Mouse (Mus musculus): ENCODE measurements around the gene Stxbp5l. TPM values are rescaled to one million over a fixed set of nuclear protein-coding genes. Genes with fewer than 3 reads are reported as not detected.
A peak's percentile ranks its signal among the peaks of the same experiment; 100 is the strongest.

Stxbp5l gene
- polyA plus RNA-seq, 1 experiment from 2014 or later: 0.26 TPM

GRCm38 (mm10) chr16:37389201-37389905, 4.6 kb upstream of the Stxbp5l start:
- Histone ChIP-seq H3K36me3 (ENCODE audit: control insufficient read depth, insufficient read depth, low read length) (no peaks in the 10 kb centered on the region), H3K9me3 (ENCODE audit: control insufficient read depth, low read length) (no peaks in the 10 kb centered on the region), H3K4me3 (ENCODE audit: low read depth, low read length) (no peak overlapping the region), H3K4me1 (replicated peaks; ENCODE audit: control insufficient read depth, insufficient read depth, low read length) (peaks cover 1% of the 10 kb centered on the region), H3K27me3 (replicated peaks; ENCODE audit: control insufficient read depth, insufficient read depth, low read length) (peaks cover 3% of the 10 kb centered on the region), H3K9ac (ENCODE audit: low read depth, low read length) (no peak overlapping the region), H3K4me2 (no peak overlapping the region), H3K27ac (ENCODE audit: low read depth, low read length) (no peak overlapping the region)
- ATAC-seq (replicated peaks; ENCODE audit: low FRiP score): no peak
- 77% methylated on average over 4 of the region's 4 CpGs for WGBS
- DNase-seq (ENCODE audit: low spot score): no peak

- Histone ChIP-seq H3K4me2 (peak overlapping the region; percentile 89), H3K4me1 (replicated peaks; ENCODE audit: control insufficient read depth, insufficient read depth, low read length) (peaks cover 4% of the 10 kb centered on the region), H3K9me3 (ENCODE audit: control insufficient read depth, low read length) (no peaks in the 10 kb centered on the region), H3K27me3 (replicated peaks; ENCODE audit: control insufficient read depth, insufficient read depth, low read length) (peaks cover 14% of the 10 kb centered on the region), H3K36me3 (ENCODE audit: control insufficient read depth, insufficient read depth, low read length) (no peaks in the 10 kb centered on the region), H3K27ac (ENCODE audit: low read depth, low read length) (no peak overlapping the region), H3K4me3 (ENCODE audit: low read depth, low read length) (peak overlapping the region; percentile 51), H3K9ac (ENCODE audit: low read depth, low read length) (no peak overlapping the region)
- WGBS: 2% methylated on average over 22 of the region's 30 CpGs
- DNase-seq (ENCODE audit: low spot score) (peak; percentile 31), ATAC-seq (replicated peaks; ENCODE audit: low FRiP score) (no peak; the same call in 1 of the 2 replicates)
Observed at GRCm38 (mm10) chr16:37384369-37384768, 393 bp downstream of the Stxbp5l start.

GRCm38 (mm10) chr16:37383426-37383825, 1.3 kb downstream of the Stxbp5l start:
- Histone ChIP-seq H3K9ac (ENCODE audit: low read depth, low read length) (no peak overlapping the region), H3K27ac (ENCODE audit: low read depth, low read length) (no peak overlapping the region), H3K4me2 (no peak overlapping the region), H3K4me1 (replicated peaks; ENCODE audit: control insufficient read depth, insufficient read depth, low read length) (peaks cover 4% of the 10 kb centered on the region), H3K9me3 (ENCODE audit: control insufficient read depth, low read length) (no peaks in the 10 kb centered on the region), H3K4me3 (ENCODE audit: low read depth, low read length) (no peak overlapping the region), H3K36me3 (ENCODE audit: control insufficient read depth, insufficient read depth, low read length) (no peaks in the 10 kb centered on the region), H3K27me3 (replicated peaks; ENCODE audit: control insufficient read depth, insufficient read depth, low read length) (peaks cover 14% of the 10 kb centered on the region)
- no peak for DNase-seq (ENCODE audit: low spot score)
- no peak for ATAC-seq (replicated peaks; ENCODE audit: low FRiP score)
- 54% methylated on average over 4 of the region's 4 CpGs for WGBS

GRCm38 (mm10) chr16:37372716-37373115, 12.0 kb downstream of the Stxbp5l start:
- no peaks in the 10 kb centered on the region for H3K9me3 ChIP-seq (ENCODE audit: control insufficient read depth, low read length)
- no peaks in the 10 kb centered on the region for H3K36me3 ChIP-seq (ENCODE audit: control insufficient read depth, insufficient read depth, low read length)
- ATAC-seq (replicated peaks; ENCODE audit: low FRiP score): no peak
- no peak for DNase-seq (ENCODE audit: low spot score)
- no peak overlapping the region for H3K27ac ChIP-seq (ENCODE audit: low read depth, low read length)
- no peak overlapping the region for H3K9ac ChIP-seq (ENCODE audit: low read depth, low read length)
- WGBS: 89% methylated on average over 1 of the region's 1 CpGs
- no peak overlapping the region for H3K4me2 ChIP-seq
- H3K4me1 ChIP-seq (replicated peaks; ENCODE audit: control insufficient read depth, insufficient read depth, low read length): no peaks in the 10 kb centered on the region
- no peaks in the 10 kb centered on the region for H3K27me3 ChIP-seq (replicated peaks; ENCODE audit: control insufficient read depth, insufficient read depth, low read length)
- H3K4me3 ChIP-seq (ENCODE audit: low read depth, low read length): no peak overlapping the region

GRCm38 (mm10) chr16:37367426-37367825, 17.3 kb downstream of the Stxbp5l start:
- H3K9me3 ChIP-seq (ENCODE audit: control insufficient read depth, low read length): no peaks in the 10 kb centered on the region
- no peak overlapping the region for H3K4me2 ChIP-seq
- H3K36me3 ChIP-seq (ENCODE audit: control insufficient read depth, insufficient read depth, low read length): no peaks in the 10 kb centered on the region
- no peak overlapping the region for H3K9ac ChIP-seq (ENCODE audit: low read depth, low read length)
- no peak overlapping the region for H3K4me3 ChIP-seq (ENCODE audit: low read depth, low read length)
- ATAC-seq (replicated peaks; ENCODE audit: low FRiP score) (no peak), DNase-seq (ENCODE audit: low spot score) (no peak)
- H3K4me1 ChIP-seq (replicated peaks; ENCODE audit: control insufficient read depth, insufficient read depth, low read length): no peaks in the 10 kb centered on the region
- H3K27ac ChIP-seq (ENCODE audit: low read depth, low read length): no peak overlapping the region
- H3K27me3 ChIP-seq (replicated peaks; ENCODE audit: control insufficient read depth, insufficient read depth, low read length): no peaks in the 10 kb centered on the region
- 76% methylated on average over 4 of the region's 4 CpGs for WGBS

GRCm38 (mm10) chr16:37363958-37364357, 20.8 kb downstream of the Stxbp5l start:
- 82% methylated on average over 2 of the region's 2 CpGs for WGBS
- no peak overlapping the region for H3K4me2 ChIP-seq
- H3K9me3 ChIP-seq (ENCODE audit: control insufficient read depth, low read length): no peaks in the 10 kb centered on the region
- H3K4me3 ChIP-seq (ENCODE audit: low read depth, low read length): no peak overlapping the region
- no peaks in the 10 kb centered on the region for H3K36me3 ChIP-seq (ENCODE audit: control insufficient read depth, insufficient read depth, low read length)
- no peak overlapping the region for H3K9ac ChIP-seq (ENCODE audit: low read depth, low read length)
- DNase-seq (ENCODE audit: low spot score): no peak
- no peaks in the 10 kb centered on the region for H3K4me1 ChIP-seq (replicated peaks; ENCODE audit: control insufficient read depth, insufficient read depth, low read length)
- ATAC-seq (replicated peaks; ENCODE audit: low FRiP score): no peak
- H3K27ac ChIP-seq (ENCODE audit: low read depth, low read length): no peak overlapping the region
- no peaks in the 10 kb centered on the region for H3K27me3 ChIP-seq (replicated peaks; ENCODE audit: control insufficient read depth, insufficient read depth, low read length)

- no peaks in the 10 kb centered on the region for H3K36me3 ChIP-seq (ENCODE audit: control insufficient read depth, insufficient read depth, low read length)
- H3K27ac ChIP-seq (ENCODE audit: low read depth, low read length): no peak overlapping the region
- H3K9me3 ChIP-seq (ENCODE audit: control insufficient read depth, low read length): no peaks in the 10 kb centered on the region
- 81% methylated on average over 3 of the region's 3 CpGs for WGBS
- H3K4me3 ChIP-seq (ENCODE audit: low read depth, low read length): no peak overlapping the region
- no peak for ATAC-seq (replicated peaks; ENCODE audit: low FRiP score)
- H3K27me3 ChIP-seq (replicated peaks; ENCODE audit: control insufficient read depth, insufficient read depth, low read length): no peaks in the 10 kb centered on the region
- H3K9ac ChIP-seq (ENCODE audit: low read depth, low read length): no peak overlapping the region
- no peaks in the 10 kb centered on the region for H3K4me1 ChIP-seq (replicated peaks; ENCODE audit: control insufficient read depth, insufficient read depth, low read length)
- no peak for DNase-seq (ENCODE audit: low spot score)
- H3K4me2 ChIP-seq: no peak overlapping the region
Observed at GRCm38 (mm10) chr16:37355621-37356020, 29.1 kb downstream of the Stxbp5l start.

- Histone ChIP-seq H3K27me3 (replicated peaks; ENCODE audit: control insufficient read depth, insufficient read depth, low read length) (no peaks in the 10 kb centered on the region), H3K4me2 (no peak overlapping the region), H3K4me3 (ENCODE audit: low read depth, low read length) (no peak overlapping the region), H3K9me3 (ENCODE audit: control insufficient read depth, low read length) (no peaks in the 10 kb centered on the region), H3K27ac (ENCODE audit: low read depth, low read length) (no peak overlapping the region), H3K9ac (ENCODE audit: low read depth, low read length) (no peak overlapping the region), H3K4me1 (replicated peaks; ENCODE audit: control insufficient read depth, insufficient read depth, low read length) (no peaks in the 10 kb centered on the region), H3K36me3 (ENCODE audit: control insufficient read depth, insufficient read depth, low read length) (no peaks in the 10 kb centered on the region)
- DNase-seq (ENCODE audit: low spot score) (no peak), ATAC-seq (replicated peaks; ENCODE audit: low FRiP score) (no peak)
- WGBS: 26% methylated on average over 3 of the region's 3 CpGs
Observed at GRCm38 (mm10) chr16:37347092-37347491, 37.7 kb downstream of the Stxbp5l start.

- Histone ChIP-seq H3K4me2 (no peak overlapping the region), H3K27ac (ENCODE audit: low read depth, low read length) (no peak overlapping the region), H3K9ac (ENCODE audit: low read depth, low read length) (no peak overlapping the region), H3K36me3 (ENCODE audit: control insufficient read depth, insufficient read depth, low read length) (no peaks in the 10 kb centered on the region), H3K27me3 (replicated peaks; ENCODE audit: control insufficient read depth, insufficient read depth, low read length) (no peaks in the 10 kb centered on the region), H3K4me1 (replicated peaks; ENCODE audit: control insufficient read depth, insufficient read depth, low read length) (no peaks in the 10 kb centered on the region), H3K4me3 (ENCODE audit: low read depth, low read length) (no peak overlapping the region), H3K9me3 (ENCODE audit: control insufficient read depth, low read length) (no peaks in the 10 kb centered on the region)
- ATAC-seq (replicated peaks; ENCODE audit: low FRiP score): no peak
- 42% methylated on average over 2 of the region's 2 CpGs for WGBS
- DNase-seq (ENCODE audit: low spot score): no peak
Observed at GRCm38 (mm10) chr16:37344960-37345359, 39.8 kb downstream of the Stxbp5l start.
